Mouse (Mus musculus): Measurements from ENCODE around the gene Slc3a1.

Gene Slc3a1

GRCm38 (mm10) chr17:85090120-85091099 lies 62.2 kb downstream of the Slc3a1 start, which contains the start of the genes Prepl and Camkmt:
Gene Prepl (minus strand): TSS chr17:85090241.
Gene Camkmt (plus strand): TSS chr17:85090552.
- DNase-seq = peak; percentile 96 to 97

GRCm38 (mm10) chr17:85091762-85092161 lies 63.6 kb downstream of the Slc3a1 start:
- DNase-seq = no peak

GRCm38 (mm10) chr17:85096396-85096795 lies 68.2 kb downstream of the Slc3a1 start:
- DNase-seq = no peak

GRCm38 (mm10) chr17:85098677-85099323 lies 70.6 kb downstream of the Slc3a1 start:
- no peak for DNase-seq

GRCm38 (mm10) chr17:85100232-85100631 lies 72.1 kb downstream of the Slc3a1 start:
- no peak for DNase-seq

- DNase-seq = no peak
These were observed 73.6 kb downstream of the Slc3a1 start for GRCm38 (mm10) chr17:85101751-85102150.

- DNase-seq = no peak
These were observed 75.1 kb downstream of the Slc3a1 start for GRCm38 (mm10) chr17:85103310-85103709.

GRCm38 (mm10) chr17:85110640-85111039 lies 82.5 kb downstream of the Slc3a1 start:
- DNase-seq = no peak

- no peak for DNase-seq
These were observed 85.3 kb downstream of the Slc3a1 start for GRCm38 (mm10) chr17:85113441-85113840.

Data from kidney, adult 8-10 months (tissue).